8 mouse cellular contexts compared by ENCODE assay signal in genomic region chr9:44418519-44419385, GRCm38 (mm10). TPM values are rescaled to one million over a fixed set of nuclear protein-coding genes. Genes with fewer than 3 reads are reported as not detected.
DNase-seq lines count a peak whose midpoint lies in the region; ATAC-seq and TF ChIP-seq lines count a peak whose summit lies in the region.

Gene Ccdc84 (minus strand): TSS chr9:44418569.

- peaks cover 10% of the 10 kb centered on the region for H3K79me2 ChIP-seq in C2C12 (ENCODE audit: control insufficient read depth, insufficient read depth)

- H3K27me3 ChIP-seq in C2C12 (ENCODE audit: control insufficient read depth, insufficient read depth, insufficient read length), result no peaks in the 10 kb centered on the region
- H3K27me3 ChIP-seq in hindbrain, embryonic 11.5 days (ENCODE audit: control insufficient read depth, insufficient read depth, low read length), result no peaks in the 10 kb centered on the region
- H3K27me3 ChIP-seq in liver, embryonic 13.5 days, result no peaks in the 10 kb centered on the region

- no peak for TF ChIP-seq CTCF in C2C12 (IDR thresholded peaks at IDR 0.05; ENCODE audit: control insufficient read depth, insufficient read depth, insufficient read length)

- peaks cover 4% of the 10 kb centered on the region for H3K79me3 ChIP-seq in C2C12 (ENCODE audit: low read depth)

- no peak for DNase-seq in frontal cortex, adult 2 months (ENCODE audit: extremely low spot score in 1 of 2, low spot score in 1 of 2)
- DNase-seq in frontal cortex, postnatal 10 days (ENCODE audit: low spot score in 2 of 2), result no peak
- no peak for DNase-seq in hindbrain, embryonic 11.5 days (ENCODE audit: low spot score)
- DNase-seq in liver, embryonic 13.5 days, result no peak
- DNase-seq in testis, postnatal 14 days (ENCODE audit: low spot score), result peak; percentile 81
- no peak for DNase-seq in adipocyte (ENCODE audit: low spot score)

- peak within 1 kb of the TSS; percentile 85 for H3K27ac ChIP-seq in brown adipose tissue, adult 24 weeks (replicated peaks; ENCODE audit: low read depth, low read length)
- H3K27ac ChIP-seq in hindbrain, embryonic 11.5 days (ENCODE audit: low read depth, low read length), result 0 out of 2 replicates have a peak within 1 kb of the TSS, but pooled peaks have one; percentile 60
- H3K27ac ChIP-seq in liver, embryonic 13.5 days, result peak within 1 kb of the TSS; percentile 86

- no peaks in the 10 kb centered on the region for H3K9me3 ChIP-seq in hindbrain, embryonic 11.5 days (ENCODE audit: control insufficient read depth, low read length)
- H3K9me3 ChIP-seq in liver, embryonic 13.5 days (replicated peaks), result 0 out of 2 replicates have a peak, but pooled peaks cover 2% of the 10 kb centered on the region

- H3K9ac ChIP-seq in hindbrain, embryonic 11.5 days (ENCODE audit: low read depth, low read length), result peak within 1 kb of the TSS; percentile 70
- H3K9ac ChIP-seq in liver, embryonic 13.5 days, result peak within 1 kb of the TSS; percentile 95

- H3K36me3 ChIP-seq in C2C12 (ENCODE audit: control insufficient read depth, insufficient read depth), result peaks cover 18% of the 10 kb centered on the region
- H3K36me3 ChIP-seq in hindbrain, embryonic 11.5 days (ENCODE audit: control insufficient read depth, insufficient read depth, low read length), result no peaks in the 10 kb centered on the region
- peaks cover 18% of the 10 kb centered on the region for H3K36me3 ChIP-seq in liver, embryonic 13.5 days

- ATAC-seq in hindbrain, embryonic 11.5 days (ENCODE audit: low FRiP score), result no peak
- no peak for ATAC-seq in liver, embryonic 13.5 days (ENCODE audit: low read depth)

- H3ac ChIP-seq in C2C12 (ENCODE audit: control insufficient read depth, insufficient read length, low read depth), result peak within 1 kb of the TSS; percentile 82

- peak within 1 kb of the TSS; percentile 69 for H3K4me2 ChIP-seq in hindbrain, embryonic 11.5 days (replicated peaks; ENCODE audit: low read depth, low read length)
- H3K4me2 ChIP-seq in liver, embryonic 13.5 days, result peak within 1 kb of the TSS; percentile 94

- H3K4me3 ChIP-seq in C2C12 (ENCODE audit: insufficient read depth, poor library complexity, severe bottlenecking), result peak within 1 kb of the TSS; percentile 83
- H3K4me3 ChIP-seq in brown adipose tissue, adult 24 weeks (ENCODE audit: insufficient read depth, low read depth, low read length), result peak within 1 kb of the TSS; percentile 84
- H3K4me3 ChIP-seq in hindbrain, embryonic 11.5 days (ENCODE audit: low read depth, low read length), result peak within 1 kb of the TSS; percentile 70
- H3K4me3 ChIP-seq in liver, embryonic 13.5 days (replicated peaks), result peak within 1 kb of the TSS; percentile 94

- WGBS in hindbrain, embryonic 11.5 days, result 84% methylated on average over 14 of the region's 14 CpGs
- 73% methylated on average over 14 of the region's 14 CpGs for WGBS in liver, embryonic 13.5 days (ENCODE audit: insufficient replicate concordance)

- no peaks in the 10 kb centered on the region for H3K4me1 ChIP-seq in brown adipose tissue, adult 24 weeks (ENCODE audit: control insufficient read depth, insufficient read depth, insufficient read length, low read length)
- H3K4me1 ChIP-seq in hindbrain, embryonic 11.5 days (replicated peaks; ENCODE audit: control insufficient read depth, insufficient read depth, low read length), result no peaks in the 10 kb centered on the region
- H3K4me1 ChIP-seq in liver, embryonic 13.5 days (replicated peaks), result peaks cover 21% of the 10 kb centered on the region

TF ChIP-seq in C2C12, 6 proteins besides CTCF, POLR2A, EP300 and RAD21:
- no peak for TF ChIP-seq MYOG (IDR thresholded peaks at IDR 0.05; ENCODE audit: control insufficient read depth, extremely low read depth, insufficient read length)
- TF ChIP-seq MAX (IDR thresholded peaks at IDR 0.05), result no peak
- no peak for TF ChIP-seq USF1 (IDR thresholded peaks at IDR 0.05; ENCODE audit: low read depth)
- TF ChIP-seq CEBPB (IDR thresholded peaks at IDR 0.05; ENCODE audit: low read depth), result no peak
- no peak for TF ChIP-seq MYOD1 (IDR thresholded peaks at IDR 0.05; ENCODE audit: control insufficient read depth, insufficient read length, low read depth)
- no peak for TF ChIP-seq FOSL1 (IDR thresholded peaks at IDR 0.05; ENCODE audit: insufficient read depth, low read length, poor library complexity, severe bottlenecking)
TF ChIP-seq in C2C12: peak in this region for 0.

RNA-seq across cellular contexts. Expression of gene Ccdc84, which starts in this region (rescaled TPM):
- polyA plus RNA-seq in frontal cortex, adult 2 months (2012; rRNA removed), result 53.1 and 56.2 TPM in 2 replicates
- 17.9 TPM for polyA plus RNA-seq in C2C12 (2012; fragmentation: generic; extraction: Trizol)
- 7.3 and 11.1 TPM in 2 replicates for polyA plus RNA-seq in brown adipose tissue, adult 24 weeks (2012; ENCODE audit: insufficient read depth, insufficient read length, missing spikeins)
- polyA plus RNA-seq in hindbrain, embryonic 11.5 days (2014; fragmentation: Nextera tagmentation; extraction: Ambion mirVana), result 21.7 and 22.0 TPM in 2 replicates
- polyA plus RNA-seq in liver, embryonic 13.5 days (2015; fragmentation: Nextera tagmentation; extraction: Ambion mirVana), result 13.8 and 16.6 TPM in 2 replicates
